Mouse (Mus musculus): ENCODE results near the gene Nsa2.
"Not testable (repeated sequence)": the region's sequence is repeated elsewhere in the genome, so short reads cannot be mapped to it uniquely, and the experiment has no call there.

- not testable (repeated sequence) for TF ChIP-seq POLR2A (IDR thresholded peaks at IDR 0.05; ENCODE audit: borderline replicate concordance, insufficient read depth, low read length); CTCF (IDR thresholded peaks at IDR 0.05; ENCODE audit: borderline replicate concordance, insufficient read depth, low read depth, low read length)
Measured at GRCm38 (mm10) chr13:97138404-97138931, 731 bp upstream of the Nsa2 start.

Measured in cerebellum, adult 2 months (tissue).